Comparison of ENCODE assay signal across 14 mouse cellular contexts in the genomic region with DNA sequence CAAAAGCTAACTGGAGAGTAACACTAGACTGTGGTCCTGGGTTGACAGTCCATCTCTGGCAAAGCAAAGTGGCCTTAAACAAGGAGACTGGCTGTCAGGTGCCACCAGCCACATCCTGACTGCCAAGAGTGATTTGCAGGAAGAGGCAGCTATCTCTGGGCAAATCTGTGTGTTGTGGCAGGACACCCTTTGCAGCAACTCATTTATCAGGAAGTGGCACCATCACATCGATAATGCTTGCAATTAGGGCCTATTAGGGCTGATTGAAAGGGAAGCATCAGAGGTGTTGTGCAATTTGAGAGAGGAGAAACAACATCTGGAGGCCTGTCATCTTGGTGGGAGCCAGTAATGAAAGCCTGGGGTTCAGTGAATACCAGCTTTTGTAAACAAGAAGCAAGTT.
"Had no signal": no experiment of that assay in that cellular context is flagged by ENCODE, and none has a peak within 500 bp of the region (broad histone marks: within the 10 kb centered on the region; RNA-seq: fewer than 3 reads in every experiment).

No protein-coding gene starts in this region.

- H3K27ac ChIP-seq: kidney, embryonic 15.5 days; left cerebral cortex, adult 2 months; liver, embryonic 13.5 days; macrophage had no signal

- H3K4me1 ChIP-seq: kidney, embryonic 15.5 days; liver, embryonic 13.5 days had no signal

- H3K27me3 ChIP-seq: kidney, embryonic 15.5 days; liver, embryonic 13.5 days had no signal

- H3K4me3 ChIP-seq: kidney, embryonic 15.5 days; left cerebral cortex, adult 2 months; liver, embryonic 13.5 days had no signal

- H3K9ac ChIP-seq: kidney, embryonic 15.5 days; liver, embryonic 13.5 days had no signal

- H3K4me2 ChIP-seq: kidney, embryonic 15.5 days; liver, embryonic 13.5 days; midbrain, embryonic 11.5 days had no signal

- DNase-seq: kidney, adult 11 months; kidney, adult 8-10 months; kidney, postnatal 10 days; kidney, postnatal 36 days; liver, embryonic 13.5 days; lung, adult 2 months; lung, postnatal 14 days; midbrain, embryonic 14.5 days; right cerebral cortex, postnatal 4 days; thymus, postnatal 25 days had no signal

- H3K9me3 ChIP-seq: kidney, embryonic 15.5 days; liver, embryonic 13.5 days had no signal

- H3K36me3 ChIP-seq: kidney, embryonic 15.5 days; liver, embryonic 13.5 days had no signal
